Mouse (Mus musculus): ENCODE data around the gene Tbc1d9.

GRCm38 (mm10) chr8:83244151-83244550, 79.0 kb downstream of the Tbc1d9 start:
- TF ChIP-seq CTCF (IDR thresholded peaks at IDR 0.05; ENCODE audit: borderline replicate concordance, insufficient read depth, low read length) (no peak), POLR2A (IDR thresholded peaks at IDR 0.05; ENCODE audit: low read depth, low read length) (no peak)
